Mouse (Mus musculus) embryonic facial prominence, embryonic 11.5 days (tissue): Measurements from ENCODE around the gene Snx33. TPM values are rescaled to one million over a fixed set of nuclear protein-coding genes. Genes with fewer than 3 reads are reported as not detected.

ENCODE experiments used
- ATAC-seq: fragments of 200-750 bp; cut with Nextera tagmentation; replicated peaks from 2 replicates; pipeline ENCODE4 v1.8.0; 2017; ENCODE audit warnings: low read depth; ENCODE audit not compliant: insufficient number of reproducible peaks, low FRiP score, low TSS enrichment
- DNase-seq: peaks from one replicate; pipeline ENCODE4 v3.0.0-alpha.2; 2015; ENCODE audit warnings: low spot score
- H3K27ac ChIP-seq: fragments of 300-500 bp; sonication (generic); replicated peaks from 2 replicates; pipeline ENCODE4 v1.5.1; 2014; ENCODE audit warnings: mild to moderate bottlenecking, low read depth, low read length, control low read depth
- H3K27me3 ChIP-seq: fragments of 300-500 bp; sonication (generic); 2 replicates; pipeline ENCODE4 v1.6.1; 2014; ENCODE audit warnings: mild to moderate bottlenecking, low read length, moderate library complexity, mixed read lengths; ENCODE audit not compliant: control insufficient read depth, insufficient read depth
- H3K36me3 ChIP-seq: fragments of 300-500 bp; sonication (generic); replicated peaks from 2 replicates; pipeline ENCODE4 v1.6.1; 2014; ENCODE audit warnings: low read depth, mild to moderate bottlenecking, low read length, moderate library complexity, mixed read lengths; ENCODE audit not compliant: control insufficient read depth, insufficient read depth
- H3K4me1 ChIP-seq: fragments of 300-500 bp; sonication (generic); 2 replicates; pipeline ENCODE4 v1.6.1; 2014; ENCODE audit warnings: low read length, mixed read lengths; ENCODE audit not compliant: control insufficient read depth, insufficient read depth
- H3K4me2 ChIP-seq: fragments of 300-500 bp; sonication (generic); 2 replicates; pipeline ENCODE4 v1.6.1; 2014; ENCODE audit warnings: low read depth, mild to moderate bottlenecking, control low read depth, low read length, moderate library complexity
- H3K4me3 ChIP-seq: fragments of 300-500 bp; sonication (generic); 2 replicates; pipeline ENCODE4 v1.5.1; 2014; ENCODE audit warnings: low read depth, low read length, control low read depth
- H3K9ac ChIP-seq: fragments of 300-500 bp; sonication (generic); replicated peaks from 2 replicates; pipeline ENCODE4 v1.6.1; 2014; ENCODE audit warnings: mild to moderate bottlenecking, control low read depth, low read length
- H3K9me3 ChIP-seq: fragments of 300-500 bp; sonication (generic); replicated peaks from 2 replicates; pipeline ENCODE4 v1.6.1; 2016; ENCODE audit warnings: mild to moderate bottlenecking, low read length, inconsistent platforms, mixed read lengths; ENCODE audit not compliant: control insufficient read depth
- WGBS: fragments of 180-500 bp; shearing (Covaris S2); extraction: QIAGEN DNeasy Blood & Tissue Kit; methylation state at CpG from one replicate; pipeline ENCODE4 v1.1.7; 2014; 5-methylcytosine and 5-hydroxymethylcytosine counted together
- polyA plus RNA-seq: library from polyadenylated mRNA; unstranded; fragments of >200 nt; fragmentation: Nextera tagmentation; extraction: Ambion mirVana; gene quantifications from 2 replicates; pipeline ENCODE4 v1.2.1, GENCODE M21; 2014

Snx33 gene
- polyA plus RNA-seq, 1 experiment from 2014 or later, result 6.6 TPM

DNA sequence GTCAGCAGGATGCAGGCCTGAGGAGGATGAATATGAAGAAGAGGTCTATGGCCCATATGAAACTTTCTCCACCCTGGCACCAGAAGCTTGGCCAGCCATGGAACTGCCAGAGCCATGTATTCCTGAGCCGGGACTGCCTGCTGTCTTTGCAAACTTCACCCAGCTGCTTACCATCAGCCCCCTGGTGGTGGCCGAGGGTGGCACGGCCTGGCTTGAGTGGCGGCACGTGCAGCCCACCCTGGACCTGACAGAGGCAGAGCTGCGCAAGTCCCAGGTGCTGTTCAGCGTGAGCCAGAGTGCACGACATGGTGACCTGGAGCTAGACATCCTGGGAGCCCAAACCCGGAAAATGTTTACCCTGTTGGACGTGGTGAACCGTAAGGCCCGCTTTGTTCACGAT is 42.1 kb downstream of the Snx33 start:
- Histone ChIP-seq H3K27ac (no peak overlapping the region), H3K4me3 (no peak overlapping the region), H3K4me2 (no peak overlapping the region), H3K27me3 (no peaks in the 10 kb centered on the region), H3K9me3 (no peaks in the 10 kb centered on the region), H3K36me3 (no peaks in the 10 kb centered on the region), H3K9ac (no peak overlapping the region), H3K4me1 (no peaks in the 10 kb centered on the region)
- peak; percentile 55 for DNase-seq
- 61% methylated on average over 13 of the region's 13 CpGs for WGBS
- ATAC-seq, result no peak

DNA sequence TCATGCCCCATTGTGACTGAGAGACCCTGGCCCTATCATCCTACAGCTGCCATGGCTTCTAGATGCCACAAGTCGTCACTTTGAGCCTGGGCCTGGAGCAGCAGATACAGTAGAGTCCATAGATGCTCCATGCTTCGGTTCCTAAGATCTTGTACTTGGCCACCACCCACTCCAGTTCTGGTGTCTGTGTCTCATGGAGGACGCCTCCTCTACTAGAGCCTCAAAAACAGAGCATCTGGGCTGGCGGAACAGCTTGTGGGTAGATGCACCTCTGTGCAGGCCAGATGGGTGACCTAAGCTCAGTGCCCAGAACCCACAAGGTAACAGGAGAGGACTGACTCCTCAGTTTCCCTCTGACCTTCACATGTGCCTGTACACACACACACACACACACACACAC is 43.8 kb downstream of the Snx33 start:
- no peak overlapping the region for H3K4me3 ChIP-seq
- H3K27ac ChIP-seq, result no peak overlapping the region
- DNase-seq (no peak), ATAC-seq (no peak)
- no peaks in the 10 kb centered on the region for H3K4me1 ChIP-seq
- no peak overlapping the region; the same call in 1 of the 2 replicates for H3K9ac ChIP-seq
- no peaks in the 10 kb centered on the region for H3K36me3 ChIP-seq
- no peaks in the 10 kb centered on the region for H3K9me3 ChIP-seq
- no peak overlapping the region for H3K4me2 ChIP-seq
- WGBS, result 80% methylated on average over 4 of the region's 4 CpGs
- no peaks in the 10 kb centered on the region for H3K27me3 ChIP-seq

GRCm38 (mm10) chr9:56883470-56883869 is 44.7 kb downstream of the Snx33 start:
- Histone ChIP-seq H3K27me3 (no peaks in the 10 kb centered on the region), H3K9ac (no peak overlapping the region), H3K9me3 (no peaks in the 10 kb centered on the region), H3K4me3 (no peak overlapping the region), H3K27ac (no peak overlapping the region), H3K36me3 (no peaks in the 10 kb centered on the region), H3K4me2 (no peak overlapping the region), H3K4me1 (no peaks in the 10 kb centered on the region)
- 91% methylated on average over 7 of the region's 7 CpGs for WGBS
- no peak for ATAC-seq
- no peak for DNase-seq

DNA sequence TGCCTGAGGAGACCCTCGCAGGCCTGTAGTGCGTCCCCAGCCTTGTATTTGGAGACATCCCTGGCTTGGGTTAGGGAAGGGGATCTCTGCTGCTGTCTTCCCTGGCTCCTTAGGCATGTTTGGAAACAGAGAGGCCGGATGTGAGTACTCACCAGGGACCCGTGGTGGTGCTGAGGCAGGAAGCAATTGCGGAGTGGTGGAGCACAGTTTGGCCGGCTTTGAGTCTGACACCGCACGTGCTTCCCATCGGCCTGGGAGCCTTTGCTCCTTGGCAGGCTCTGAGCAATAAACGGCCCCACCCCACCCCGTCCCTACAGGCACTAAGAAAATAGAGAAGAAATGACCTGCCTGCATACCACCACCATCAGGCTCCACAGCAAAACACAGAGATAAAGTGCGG is 45.4 kb downstream of the Snx33 start:
- no peaks in the 10 kb centered on the region for H3K4me1 ChIP-seq
- no peaks in the 10 kb centered on the region for H3K27me3 ChIP-seq
- WGBS, result 60% methylated on average over 12 of the region's 12 CpGs
- H3K4me2 ChIP-seq, result no peak overlapping the region
- H3K27ac ChIP-seq, result no peak overlapping the region; the same call in 1 of the 2 replicates
- no peak overlapping the region for H3K9ac ChIP-seq
- no peak for ATAC-seq
- no peaks in the 10 kb centered on the region for H3K36me3 ChIP-seq
- no peaks in the 10 kb centered on the region for H3K9me3 ChIP-seq
- no peak overlapping the region for H3K4me3 ChIP-seq
- DNase-seq, result no peak

- ATAC-seq (no peak), DNase-seq (no peak)
- no peaks in the 10 kb centered on the region for H3K4me1 ChIP-seq
- H3K4me3 ChIP-seq, result no peak overlapping the region
- no peaks in the 10 kb centered on the region for H3K36me3 ChIP-seq
- no peaks in the 10 kb centered on the region for H3K27me3 ChIP-seq
- WGBS, result 58% methylated on average over 4 of the region's 4 CpGs
- H3K27ac ChIP-seq, result no peak overlapping the region; the same call in 1 of the 2 replicates
- no peak overlapping the region for H3K4me2 ChIP-seq
- H3K9ac ChIP-seq, result no peak overlapping the region
- no peaks in the 10 kb centered on the region for H3K9me3 ChIP-seq
Measured at GRCm38 (mm10) chr9:56882283-56882682, 45.9 kb downstream of the Snx33 start.

DNA sequence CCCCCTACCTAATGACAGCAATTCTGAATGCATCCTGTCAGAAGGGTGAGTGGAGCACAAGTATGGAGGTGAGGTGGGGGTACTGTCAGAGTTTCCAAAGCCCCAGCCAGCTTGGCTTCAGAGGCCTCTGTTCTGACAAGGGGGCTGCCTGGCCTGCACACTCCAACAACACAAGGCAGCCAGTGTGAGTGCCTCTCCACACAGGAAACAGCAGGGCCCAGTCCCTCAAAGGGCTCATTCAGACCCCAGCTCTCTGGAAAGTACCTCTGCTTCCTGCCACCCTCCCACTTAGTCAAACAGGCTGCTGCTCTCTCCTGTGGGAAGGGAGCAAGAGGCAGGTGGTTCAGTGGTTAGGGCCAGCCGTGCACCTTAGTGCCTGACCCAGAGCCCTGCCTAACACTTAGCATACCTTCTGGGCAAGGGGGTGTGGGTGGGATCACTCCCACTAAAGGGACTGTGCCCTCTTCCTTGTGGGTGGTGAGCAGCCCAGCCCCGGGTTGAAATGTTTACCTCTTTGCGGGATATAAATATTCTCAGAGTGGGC is 46.6 kb downstream of the Snx33 start:
- H3K27ac ChIP-seq, result no peak overlapping the region; the same call in 1 of the 2 replicates
- no peak overlapping the region for H3K4me3 ChIP-seq
- DNase-seq (no peak), ATAC-seq (no peak)
- WGBS, result 70% methylated on average over 3 of the region's 3 CpGs
- H3K27me3 ChIP-seq, result no peaks in the 10 kb centered on the region
- H3K4me1 ChIP-seq, result no peaks in the 10 kb centered on the region
- no peaks in the 10 kb centered on the region for H3K36me3 ChIP-seq
- no peak overlapping the region for H3K9ac ChIP-seq
- no peak overlapping the region for H3K4me2 ChIP-seq
- no peaks in the 10 kb centered on the region for H3K9me3 ChIP-seq

DNA sequence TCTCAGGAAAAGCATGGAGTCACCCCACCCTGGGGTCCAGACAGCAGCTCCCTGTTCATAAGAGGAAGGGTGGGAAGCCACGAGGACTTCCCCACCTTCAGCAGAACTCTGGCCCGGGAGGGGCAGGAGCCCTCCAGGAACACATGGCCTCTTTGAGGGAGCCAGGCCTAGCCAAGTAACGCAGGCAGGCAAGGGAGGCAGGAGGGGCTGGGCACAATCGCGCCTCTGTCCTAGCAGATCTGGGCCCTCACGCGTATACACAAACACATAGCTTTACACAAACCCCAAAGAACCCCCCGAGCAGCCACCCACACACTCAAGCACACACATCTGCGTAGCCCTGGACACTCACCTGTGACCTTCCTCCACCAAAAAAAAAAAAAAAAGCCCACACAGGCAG is 47.4 kb downstream of the Snx33 start:
- 28% methylated on average over 8 of the region's 9 CpGs for WGBS
- no peak for ATAC-seq
- H3K27ac ChIP-seq, result no peak overlapping the region; the same call in 1 of the 2 replicates

GRCm38 (mm10) chr9:56877284-56877683 is 50.9 kb downstream of the Snx33 start:
- WGBS, result 51% methylated on average over 5 of the region's 5 CpGs

More for the DNA sequence above, 47.4 kb downstream of the Snx33 start:
- no peak for DNase-seq
- Histone ChIP-seq H3K9me3 (no peaks in the 10 kb centered on the region), H3K4me1 (no peaks in the 10 kb centered on the region), H3K36me3 (no peaks in the 10 kb centered on the region), H3K4me3 (no peak overlapping the region), H3K9ac (no peak overlapping the region), H3K27me3 (no peaks in the 10 kb centered on the region), H3K4me2 (no peak overlapping the region)

More at GRCm38 (mm10) chr9:56877284-56877683, 50.9 kb downstream of the Snx33 start:
- H3K9ac ChIP-seq, result no peak overlapping the region
- H3K27ac ChIP-seq, result no peak overlapping the region
- no peak overlapping the region for H3K4me2 ChIP-seq
- ATAC-seq (no peak), DNase-seq (no peak)
- H3K4me3 ChIP-seq, result no peak overlapping the region
- no peaks in the 10 kb centered on the region for H3K4me1 ChIP-seq
- no peaks in the 10 kb centered on the region for H3K9me3 ChIP-seq
- no peaks in the 10 kb centered on the region for H3K36me3 ChIP-seq
- no peaks in the 10 kb centered on the region for H3K27me3 ChIP-seq
